In genomic region chr5:137026092-137026491, GRCm38 (mm10) we compare ENCODE assay signal across 11 mouse cellular contexts. TPM values are rescaled to one million over a fixed set of nuclear protein-coding genes. Genes with fewer than 3 reads are reported as not detected.
A peak's percentile ranks its signal among the peaks of the same experiment; 100 is the strongest.
DNase-seq lines count a peak whose midpoint lies in the region; ATAC-seq lines count a peak whose summit lies in the region.
"Had no signal": no experiment of that assay in that cellular context is flagged by ENCODE, and none has a peak within 500 bp of the region (broad histone marks: within the 10 kb centered on the region; RNA-seq: fewer than 3 reads in every experiment).

Vgf (plus strand) TSS chr5:137026392.

- H3K9ac ChIP-seq in hindbrain, embryonic 16.5 days (ENCODE audit: low read depth, low read length) = peak within 1 kb of the TSS; percentile 20; the same call in 1 of the 2 replicates
- H3K9ac ChIP-seq in midbrain, embryonic 15.5 days = no peak within 1 kb of the TSS
- H3K9ac ChIP-seq: heart, embryonic 15.5 days; liver, embryonic 13.5 days; stomach, embryonic 15.5 days had no signal

- no peak for DNase-seq in left cerebral cortex, adult 18-20 months (ENCODE audit: low spot score in 2 of 2)
- no peak for DNase-seq in left cerebral cortex, adult 9 months (ENCODE audit: low spot score in 2 of 2)
- DNase-seq in forebrain, embryonic 10.5 days (ENCODE audit: extremely low spot score, low spot score) = no peak
- no peak for DNase-seq in cerebellum, postnatal 25 days
- DNase-seq in liver = no peak
- no peak for DNase-seq in frontal cortex, postnatal 14 days (ENCODE audit: low spot score in 2 of 2)
- DNase-seq: liver, embryonic 13.5 days had no signal

- peaks cover 74% of the 10 kb centered on the region for H3K27me3 ChIP-seq in forebrain, embryonic 10.5 days (ENCODE audit: poor library complexity, severe bottlenecking)
- peaks cover 42% of the 10 kb centered on the region for H3K27me3 ChIP-seq in hindbrain, embryonic 16.5 days (replicated peaks; ENCODE audit: control insufficient read depth, insufficient read depth, low read length)
- peaks cover 54% of the 10 kb centered on the region for H3K27me3 ChIP-seq in midbrain, embryonic 15.5 days (replicated peaks)

- H3K36me3 ChIP-seq in forebrain, embryonic 10.5 days (replicated peaks) = no peaks in the 10 kb centered on the region
- no peaks in the 10 kb centered on the region for H3K36me3 ChIP-seq in hindbrain, embryonic 16.5 days (ENCODE audit: control insufficient read depth, insufficient read depth, low read length)
- no peaks in the 10 kb centered on the region for H3K36me3 ChIP-seq in midbrain, embryonic 15.5 days (replicated peaks)
- H3K36me3 ChIP-seq: heart, embryonic 15.5 days; liver, embryonic 13.5 days; stomach, embryonic 15.5 days had no signal

- no peak within 1 kb of the TSS for H3K27ac ChIP-seq in forebrain, embryonic 10.5 days
- H3K27ac ChIP-seq in hindbrain, embryonic 16.5 days (ENCODE audit: low read depth, low read length) = no peak within 1 kb of the TSS
- no peak within 1 kb of the TSS for H3K27ac ChIP-seq in midbrain, embryonic 15.5 days
- H3K27ac ChIP-seq: heart, embryonic 15.5 days; liver, embryonic 13.5 days; stomach, embryonic 15.5 days had no signal

- no peak for ATAC-seq in hindbrain, embryonic 16.5 days
- ATAC-seq in midbrain, embryonic 15.5 days (replicated peaks) = no peak

- peaks cover 39% of the 10 kb centered on the region for H3K4me1 ChIP-seq in forebrain, embryonic 10.5 days
- peaks cover 11% of the 10 kb centered on the region for H3K4me1 ChIP-seq in hindbrain, embryonic 16.5 days (ENCODE audit: control insufficient read depth, insufficient read depth, low read depth, low read length)
- peaks cover 36% of the 10 kb centered on the region for H3K4me1 ChIP-seq in midbrain, embryonic 15.5 days

- WGBS in forebrain, embryonic 10.5 days = 45% methylated on average over 4 of the region's 4 CpGs
- WGBS in hindbrain, embryonic 16.5 days = 21% methylated on average over 4 of the region's 4 CpGs
- WGBS in midbrain, embryonic 15.5 days = 43% methylated on average over 4 of the region's 4 CpGs

- no peaks in the 10 kb centered on the region for H3K9me3 ChIP-seq in forebrain, embryonic 10.5 days
- no peaks in the 10 kb centered on the region for H3K9me3 ChIP-seq in hindbrain, embryonic 16.5 days (ENCODE audit: control insufficient read depth, low read length)
- H3K9me3 ChIP-seq in midbrain, embryonic 15.5 days = no peaks in the 10 kb centered on the region
- H3K9me3 ChIP-seq: heart, embryonic 15.5 days; liver, embryonic 13.5 days; stomach, embryonic 15.5 days had no signal

- peak within 1 kb of the TSS; percentile 14 for H3K4me3 ChIP-seq in forebrain, embryonic 10.5 days
- H3K4me3 ChIP-seq in hindbrain, embryonic 16.5 days (ENCODE audit: low read length) = peak within 1 kb of the TSS; percentile 29
- H3K4me3 ChIP-seq in midbrain, embryonic 15.5 days = peak within 1 kb of the TSS; percentile 35
- H3K4me3 ChIP-seq: heart, embryonic 15.5 days; liver, embryonic 13.5 days; stomach, embryonic 15.5 days had no signal

- peak within 1 kb of the TSS; percentile 43 for H3K4me2 ChIP-seq in hindbrain, embryonic 16.5 days (ENCODE audit: low read length)
- H3K4me2 ChIP-seq in midbrain, embryonic 15.5 days = peak within 1 kb of the TSS; percentile 56
- H3K4me2 ChIP-seq: heart, embryonic 15.5 days; liver, embryonic 13.5 days; stomach, embryonic 15.5 days had no signal

RNA-seq across cellular contexts. Expression of gene Vgf, which starts in this region (rescaled TPM):
- total RNA-seq in left cerebral cortex, adult 18-20 months (2021) = 100 to 1,000 TPM; 390 to 400 TPM
- 0.35 TPM in 1 of 2 replicates, not detected in the other for polyA plus RNA-seq in forebrain, embryonic 10.5 days (2016; fragmentation: Nextera tagmentation; extraction: Ambion mirVana)
- 14.1 and 17.0 TPM in 2 replicates for polyA plus RNA-seq in hindbrain, embryonic 16.5 days (2015; fragmentation: Nextera tagmentation; extraction: Ambion mirVana)
- 9.9 and 11.1 TPM in 2 replicates for polyA plus RNA-seq in midbrain, embryonic 15.5 days (2015; fragmentation: Nextera tagmentation; extraction: Ambion mirVana)
- polyA plus RNA-seq: heart, embryonic 15.5 days; liver, embryonic 13.5 days had no signal
